Mouse (Mus musculus) limb, embryonic 14.5 days (tissue): ENCODE measurements around the gene Phldb3. TPM values are rescaled to one million over a fixed set of nuclear protein-coding genes. Genes with fewer than 3 reads are reported as not detected.
A peak's percentile ranks its signal among the peaks of the same experiment; 100 is the strongest.

Source experiments
- ATAC-seq: fragments of 200-750 bp; cut with Nextera tagmentation; 2 replicates; pipeline ENCODE4 v1.8.0; 2017; ENCODE audit warnings: low read depth, moderate number of reproducible peaks, moderate TSS enrichment; ENCODE audit not compliant: low FRiP score
- DNase-seq: peaks from one replicate; pipeline ENCODE4 v3.0.0-alpha.2; 2015; ENCODE audit warnings: low spot score
- H3K27ac ChIP-seq: fragments of 300-500 bp; sonication (generic); replicated peaks from 2 replicates; pipeline ENCODE4 v1.5.1; 2014; ENCODE audit warnings: low read depth, mild to moderate bottlenecking, low read length, moderate library complexity, mixed read lengths
- H3K27me3 ChIP-seq: fragments of 300-500 bp; sonication (generic); 2 replicates; pipeline ENCODE4 v1.6.1; 2014; ENCODE audit warnings: low read length, mixed read lengths; ENCODE audit not compliant: control insufficient read depth, insufficient read depth
- H3K36me3 ChIP-seq: fragments of 300-500 bp; sonication (generic); 2 replicates; pipeline ENCODE4 v1.6.1; 2014; ENCODE audit warnings: mild to moderate bottlenecking, low read length, moderate library complexity, mixed read lengths; ENCODE audit not compliant: control insufficient read depth, insufficient read depth
- H3K4me1 ChIP-seq: fragments of 300-500 bp; sonication (generic); 2 replicates; pipeline ENCODE4 v1.6.1; 2014; ENCODE audit warnings: antibody characterized with exemption, low read length, mixed read lengths; ENCODE audit not compliant: control insufficient read depth, insufficient read depth
- H3K4me2 ChIP-seq: fragments of 300-500 bp; sonication (generic); replicated peaks from 2 replicates; pipeline ENCODE4 v1.6.1; 2014; ENCODE audit warnings: low read depth, mild to moderate bottlenecking, low read length, moderate library complexity; ENCODE audit not compliant: severe bottlenecking
- H3K4me3 ChIP-seq: fragments of 300-500 bp; sonication (generic); replicated peaks from 2 replicates; pipeline ENCODE4 v1.5.1; 2014; ENCODE audit warnings: low read length
- H3K9ac ChIP-seq: fragments of 300-500 bp; sonication (generic); 2 replicates; pipeline ENCODE4 v1.6.1; 2014; ENCODE audit warnings: mild to moderate bottlenecking, low read depth, low read length, moderate library complexity; ENCODE audit not compliant: severe bottlenecking
- H3K9me3 ChIP-seq: fragments of 300-500 bp; sonication (generic); 2 replicates; pipeline ENCODE4 v1.6.1; 2016; ENCODE audit warnings: low read length; ENCODE audit not compliant: control insufficient read depth
- POLR2A ChIP-seq: fragments of 200-500 bp; IDR thresholded peaks from 2 replicates; pipeline ENCODE4 v1.8.0; 2012; ENCODE audit warnings: inconsistent platforms, mild to moderate bottlenecking, moderate library complexity, borderline replicate concordance; ENCODE audit not compliant: insufficient read depth, insufficient read length; ENCODE audit errors: extremely low read depth
- WGBS: fragments of 180-500 bp; shearing (Covaris S2); extraction: QIAGEN DNeasy Blood & Tissue Kit; methylation state at CpG from one replicate; pipeline ENCODE4 v1.1.7; 2014; 5-methylcytosine and 5-hydroxymethylcytosine counted together
- polyA plus RNA-seq, 2 experiments: library from polyadenylated mRNA; depleted of rRNA in 1 of 2; stranded (reverse) in 1 of 2; unstranded in 1 of 2; fragments of >200 nt; fragmentation: Nextera tagmentation in 1 of 2; extraction: Ambion mirVana in 1 of 2; gene quantifications; 2 replicates each; pipeline versions ENCODE4 v1.2.1 to v1.2.3; 2012 to 2014

Phldb3 gene
- polyA plus RNA-seq, 2 experiments: 1.2 to 5.5 TPM

GRCm38 (mm10) chr7:24642491-24642890 lies 31.9 kb downstream of the Phldb3 start:
- DNase-seq: peak; percentile 40
- H3K27ac ChIP-seq: no peak overlapping the region
- no peaks in the 10 kb centered on the region for H3K36me3 ChIP-seq
- H3K4me2 ChIP-seq: no peak overlapping the region
- peaks cover 3% of the 10 kb centered on the region; the same call in 1 of the 2 replicates for H3K4me1 ChIP-seq
- no peak overlapping the region for H3K9ac ChIP-seq
- H3K4me3 ChIP-seq: no peak overlapping the region
- peaks cover 32% of the 10 kb centered on the region for H3K27me3 ChIP-seq
- ATAC-seq: no peak
- TF ChIP-seq POLR2A: no peak
- WGBS: 10% methylated on average over 9 of the region's 9 CpGs
- H3K9me3 ChIP-seq: no peaks in the 10 kb centered on the region

GRCm38 (mm10) chr7:24644492-24644891 lies 33.9 kb downstream of the Phldb3 start:
- peaks cover 14% of the 10 kb centered on the region for H3K27me3 ChIP-seq
- no peak for ATAC-seq

GRCm38 (mm10) chr7:24644996-24645395 lies 34.4 kb downstream of the Phldb3 start:
- Histone ChIP-seq H3K9me3 (no peaks in the 10 kb centered on the region), H3K27me3 (peaks cover 9% of the 10 kb centered on the region), H3K9ac (no peak overlapping the region), H3K36me3 (no peaks in the 10 kb centered on the region), H3K4me3 (no peak overlapping the region), H3K27ac (no peak overlapping the region), H3K4me1 (no peaks in the 10 kb centered on the region), H3K4me2 (no peak overlapping the region)
- ATAC-seq: no peak
- DNase-seq: no peak
- 72% methylated on average over 7 of the region's 7 CpGs for WGBS
- no peak for TF ChIP-seq POLR2A

More at GRCm38 (mm10) chr7:24644492-24644891, 33.9 kb downstream of the Phldb3 start:
- TF ChIP-seq POLR2A: no peak
- H3K9me3 ChIP-seq: no peaks in the 10 kb centered on the region
- H3K27ac ChIP-seq: no peak overlapping the region
- H3K36me3 ChIP-seq: no peaks in the 10 kb centered on the region
- WGBS: 77% methylated on average over 6 of the region's 6 CpGs
- DNase-seq: no peak
- no peak overlapping the region for H3K4me2 ChIP-seq
- no peak overlapping the region for H3K4me3 ChIP-seq
- no peaks in the 10 kb centered on the region for H3K4me1 ChIP-seq
- no peak overlapping the region for H3K9ac ChIP-seq

GRCm38 (mm10) chr7:24646486-24646885 lies 35.9 kb downstream of the Phldb3 start:
- H3K27ac ChIP-seq: no peak overlapping the region
- H3K27me3 ChIP-seq: no peaks in the 10 kb centered on the region
- H3K9ac ChIP-seq: no peak overlapping the region
- TF ChIP-seq POLR2A: no peak
- H3K4me2 ChIP-seq: no peak overlapping the region
- no peak overlapping the region for H3K4me3 ChIP-seq
- ATAC-seq (no peak), DNase-seq (no peak)
- H3K9me3 ChIP-seq: no peaks in the 10 kb centered on the region
- no peaks in the 10 kb centered on the region for H3K36me3 ChIP-seq
- WGBS: 61% methylated on average over 7 of the region's 7 CpGs
- H3K4me1 ChIP-seq: no peaks in the 10 kb centered on the region

GRCm38 (mm10) chr7:24653681-24654080 lies 43.1 kb downstream of the Phldb3 start:
- ATAC-seq: no peak
- Histone ChIP-seq H3K4me3 (no peak overlapping the region), H3K27ac (no peak overlapping the region), H3K4me2 (no peak overlapping the region), H3K9me3 (no peaks in the 10 kb centered on the region), H3K36me3 (no peaks in the 10 kb centered on the region), H3K9ac (no peak overlapping the region), H3K27me3 (no peaks in the 10 kb centered on the region), H3K4me1 (no peaks in the 10 kb centered on the region)
- 26% methylated on average over 7 of the region's 7 CpGs for WGBS
- TF ChIP-seq POLR2A: no peak
- DNase-seq: peak; percentile 24

GRCm38 (mm10) chr7:24659737-24660357 lies 49.3 kb downstream of the Phldb3 start:
- Histone ChIP-seq H3K9ac (no peak overlapping the region), H3K4me2 (no peak overlapping the region), H3K4me3 (no peak overlapping the region), H3K9me3 (no peaks in the 10 kb centered on the region; the same call in 1 of the 2 replicates), H3K36me3 (no peaks in the 10 kb centered on the region), H3K4me1 (no peaks in the 10 kb centered on the region), H3K27me3 (no peaks in the 10 kb centered on the region), H3K27ac (no peak overlapping the region)
- WGBS: 42% methylated on average over 12 of the region's 12 CpGs
- no peak for TF ChIP-seq POLR2A
- ATAC-seq: no peak
- DNase-seq: no peak
